ENCODE assay signal across 9 mouse cellular contexts in the genomic region with DNA sequence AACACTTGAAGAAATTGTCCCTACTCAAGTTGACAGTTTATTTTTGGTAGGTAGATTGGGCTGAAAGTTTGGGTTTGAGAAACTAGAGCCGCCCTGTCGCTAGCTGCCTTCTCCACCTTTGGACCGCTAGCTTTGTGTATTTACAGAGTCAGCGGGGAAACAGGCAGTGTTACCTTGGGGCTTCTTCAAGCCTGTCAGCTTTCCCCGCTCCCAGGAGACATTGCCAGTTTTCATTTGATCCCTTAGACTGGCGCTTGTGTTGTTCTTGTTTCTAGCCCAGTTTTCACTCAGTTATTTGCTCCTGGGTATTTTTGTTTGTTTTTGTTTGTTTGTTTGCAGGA. TPM values are rescaled to one million over a fixed set of nuclear protein-coding genes. Genes with fewer than 3 reads are reported as not detected.
A peak's percentile ranks its signal among the peaks of the same experiment; 100 is the strongest.
DNase-seq lines count a peak whose midpoint lies in the region; ATAC-seq and TF ChIP-seq lines count a peak whose summit lies in the region.
"Had no signal": no experiment of that assay in that cellular context is flagged by ENCODE, and none has a peak within 500 bp of the region (broad histone marks: within the 10 kb centered on the region; RNA-seq: fewer than 3 reads in every experiment).

No protein-coding gene starts in this region.

- peak overlapping the region; percentile 91 for H3K4me2 ChIP-seq in lung, embryonic 15.5 days
- peak overlapping the region; percentile 83 for H3K4me2 ChIP-seq in hindbrain, embryonic 14.5 days (replicated peaks)
- H3K4me2 ChIP-seq in limb, embryonic 14.5 days (replicated peaks; ENCODE audit: low read depth, low read length, severe bottlenecking), result peak overlapping the region; percentile 92; the same call in 1 of the 2 replicates
- H3K4me2 ChIP-seq in stomach, embryonic 16.5 days (ENCODE audit: low read depth, low read length), result peak overlapping the region; percentile 72

- peaks cover 7% of the 10 kb centered on the region for H3K27me3 ChIP-seq in lung, embryonic 15.5 days
- H3K27me3 ChIP-seq in hindbrain, embryonic 14.5 days (ENCODE audit: control insufficient read depth, insufficient read depth, low read length), result no peaks in the 10 kb centered on the region
- H3K27me3 ChIP-seq in limb, embryonic 14.5 days (ENCODE audit: control insufficient read depth, insufficient read depth, low read length), result no peaks in the 10 kb centered on the region; the same call in 1 of the 2 replicates
- no peaks in the 10 kb centered on the region for H3K27me3 ChIP-seq in stomach, embryonic 16.5 days (ENCODE audit: control insufficient read depth, insufficient read depth, low read length)
- no peaks in the 10 kb centered on the region; the same call in 1 of the 2 replicates for H3K27me3 ChIP-seq in thymus, adult 2 months (ENCODE audit: control insufficient read depth, insufficient read depth, low read length)

- H3K4me1 ChIP-seq in lung, embryonic 15.5 days, result peaks cover 9% of the 10 kb centered on the region
- H3K4me1 ChIP-seq in hindbrain, embryonic 14.5 days (replicated peaks; ENCODE audit: control insufficient read depth, insufficient read depth, low read length), result peaks cover 10% of the 10 kb centered on the region; the same call in 1 of the 2 replicates
- peaks cover 3% of the 10 kb centered on the region; the same call in 1 of the 2 replicates for H3K4me1 ChIP-seq in limb, embryonic 14.5 days (ENCODE audit: control insufficient read depth, insufficient read depth, low read length)
- 0 out of 2 replicates have a peak, but pooled peaks cover 8% of the 10 kb centered on the region for H3K4me1 ChIP-seq in stomach, embryonic 16.5 days (ENCODE audit: control insufficient read depth, insufficient read depth, low read length)
- no peaks in the 10 kb centered on the region; the same call in 1 of the 2 replicates for H3K4me1 ChIP-seq in thymus, adult 2 months (replicated peaks; ENCODE audit: control insufficient read depth, insufficient read depth, low read length)

- 59% methylated on average over 6 of the region's 6 CpGs for WGBS in lung, embryonic 15.5 days
- WGBS in hindbrain, embryonic 14.5 days, result 88% methylated on average over 6 of the region's 6 CpGs
- WGBS in limb, embryonic 14.5 days, result 87% methylated on average over 6 of the region's 6 CpGs
- 63% methylated on average over 6 of the region's 6 CpGs for WGBS in stomach, embryonic 16.5 days
- 93% methylated on average over 6 of the region's 6 CpGs for WGBS in thymus, adult 2 months

- DNase-seq in lung, postnatal 4 days, result no peak
- DNase-seq in hindbrain, embryonic 14.5 days (ENCODE audit: low spot score), result no peak
- no peak for DNase-seq in limb, embryonic 14.5 days (ENCODE audit: low spot score)
- DNase-seq in thymus, adult 2 months, result no peak
- no peak for DNase-seq in left cerebral cortex, postnatal 10 days (ENCODE audit: extremely low spot score in 1 of 2, low spot score in 2 of 2)
- DNase-seq in adrenal gland, adult (ENCODE audit: inconsistent age in 2 of 2, low spot score in 1 of 2), result no peak
- DNase-seq: right cerebral cortex, postnatal 14 days had no signal

- no peak overlapping the region for H3K9ac ChIP-seq in lung, embryonic 15.5 days
- H3K9ac ChIP-seq in hindbrain, embryonic 14.5 days, result peak overlapping the region; percentile 69; the same call in 1 of the 2 replicates
- no peak overlapping the region for H3K9ac ChIP-seq in limb, embryonic 14.5 days (ENCODE audit: low read depth, low read length, severe bottlenecking)
- no peak overlapping the region for H3K9ac ChIP-seq in stomach, embryonic 16.5 days (ENCODE audit: low read length)

- no peak for TF ChIP-seq CTCF in thymus, adult 2 months (IDR thresholded peaks at IDR 0.05; ENCODE audit: borderline replicate concordance, control insufficient read depth, extremely low read depth, insufficient read depth, low read length, poor library complexity)

- intact Hi-C loops in left cerebral cortex, postnatal 10 days (cut with DNase I), result no loop called here

- no peak overlapping the region for H3K27ac ChIP-seq in lung, embryonic 15.5 days
- no peak overlapping the region for H3K27ac ChIP-seq in hindbrain, embryonic 14.5 days
- no peak overlapping the region for H3K27ac ChIP-seq in limb, embryonic 14.5 days (replicated peaks; ENCODE audit: low read depth, low read length)
- H3K27ac ChIP-seq in stomach, embryonic 16.5 days (ENCODE audit: low read length), result no peak overlapping the region
- no peak overlapping the region for H3K27ac ChIP-seq in thymus, adult 2 months (ENCODE audit: control insufficient read depth, insufficient read depth, low read length)

- no peaks in the 10 kb centered on the region for H3K9me3 ChIP-seq in lung, embryonic 15.5 days
- no peaks in the 10 kb centered on the region for H3K9me3 ChIP-seq in hindbrain, embryonic 14.5 days (ENCODE audit: control insufficient read depth, low read length)
- no peaks in the 10 kb centered on the region for H3K9me3 ChIP-seq in limb, embryonic 14.5 days (ENCODE audit: control insufficient read depth, low read length)
- H3K9me3 ChIP-seq in stomach, embryonic 16.5 days (replicated peaks; ENCODE audit: control insufficient read depth, low read length), result no peaks in the 10 kb centered on the region

- peak overlapping the region; percentile 74 for H3K4me3 ChIP-seq in lung, embryonic 15.5 days
- peak overlapping the region; percentile 61 for H3K4me3 ChIP-seq in hindbrain, embryonic 14.5 days (replicated peaks; ENCODE audit: low read length)
- H3K4me3 ChIP-seq in limb, embryonic 14.5 days (replicated peaks; ENCODE audit: low read length), result no peak overlapping the region
- peak overlapping the region; percentile 73; the same call in 1 of the 2 replicates for H3K4me3 ChIP-seq in stomach, embryonic 16.5 days (replicated peaks; ENCODE audit: low read length)
- H3K4me3 ChIP-seq in thymus, adult 2 months (ENCODE audit: control insufficient read depth, insufficient read depth, low read length), result no peak overlapping the region

- ATAC-seq in lung, embryonic 15.5 days (ENCODE audit: borderline replicate concordance, extremely low read depth, low FRiP score, low TSS enrichment), result no peak
- ATAC-seq in hindbrain, embryonic 14.5 days (ENCODE audit: low FRiP score), result no peak
- no peak for ATAC-seq in limb, embryonic 14.5 days (ENCODE audit: low FRiP score, low read depth)
- no peak for ATAC-seq in stomach, embryonic 16.5 days (ENCODE audit: insufficient read depth, low FRiP score)

- no peak for TF ChIP-seq POLR2A in limb, embryonic 14.5 days (IDR thresholded peaks at IDR 0.05; ENCODE audit: borderline replicate concordance, extremely low read depth, insufficient read depth, insufficient read length)
- no peak for TF ChIP-seq POLR2A in thymus, adult 2 months (IDR thresholded peaks at IDR 0.05; ENCODE audit: control insufficient read depth, extremely low read depth, insufficient read depth, low read length, poor library complexity)

- H3K36me3 ChIP-seq in lung, embryonic 15.5 days, result peaks cover 11% of the 10 kb centered on the region; the same call in 1 of the 2 replicates
- peaks cover 34% of the 10 kb centered on the region; the same call in 1 of the 2 replicates for H3K36me3 ChIP-seq in hindbrain, embryonic 14.5 days (replicated peaks; ENCODE audit: control insufficient read depth, insufficient read depth)
- H3K36me3 ChIP-seq in limb, embryonic 14.5 days (ENCODE audit: control insufficient read depth, insufficient read depth, low read length), result peaks cover 14% of the 10 kb centered on the region
- H3K36me3 ChIP-seq in stomach, embryonic 16.5 days (ENCODE audit: control insufficient read depth, insufficient read depth, low read length), result 0 out of 2 replicates have a peak, but pooled peaks cover 4% of the 10 kb centered on the region
- H3K36me3 ChIP-seq in thymus, adult 2 months (ENCODE audit: control insufficient read depth, insufficient read depth, low read length), result no peaks in the 10 kb centered on the region

RNA-seq across cellular contexts. Expression of a gene that starts 1.3 kb away (rescaled TPM):
- 51.0 and 52.1 TPM in 2 replicates for polyA plus RNA-seq in lung, embryonic 15.5 days (2015; fragmentation: Nextera tagmentation; extraction: Ambion mirVana)
- polyA plus RNA-seq in hindbrain, embryonic 14.5 days (2014; fragmentation: Nextera tagmentation; extraction: Ambion mirVana), result 35.4 and 37.3 TPM in 2 replicates
- polyA plus RNA-seq in limb, embryonic 14.5 days (2012; rRNA removed), result 36.9 and 40.4 TPM in 2 replicates
- polyA plus RNA-seq in limb, embryonic 14.5 days (2014; fragmentation: Nextera tagmentation; extraction: Ambion mirVana), result 61.8 and 62.2 TPM in 2 replicates
- 47.5 and 48.9 TPM in 2 replicates for polyA plus RNA-seq in stomach, embryonic 16.5 days (2015; fragmentation: Nextera tagmentation; extraction: Ambion mirVana)
- 33.2 and 35.3 TPM in 2 replicates for polyA plus RNA-seq in thymus, adult 2 months (2012; rRNA removed)
- 10 to 100 TPM; 36.9 to 40.9 TPM for total RNA-seq in left cerebral cortex, postnatal 10 days (2021)

Comparison
In these comparisons a context has a peak if more than half of its experiments do, and no peak if none do; other contexts are left out.
1. H3K4me3 ChIP-seq: peak in lung, embryonic 15.5 days (single experiment), hindbrain, embryonic 14.5 days (single experiment) and stomach, embryonic 16.5 days (single experiment); none in limb, embryonic 14.5 days (single experiment) and thymus, adult 2 months (single experiment).
2. Peak in every context shown above with its lines, with median percentiles within 50 percentile points of each other: H3K4me2 ChIP-seq.